Mouse (Mus musculus) hematopoietic stem cell, adult 5-6 weeks (primary cell): ENCODE data around the gene Epha2. TPM values are rescaled to one million over a fixed set of nuclear protein-coding genes. Genes with fewer than 3 reads are reported as not detected.

Experiments
- ATAC-seq, 2 experiments: fragments of 125-278 bp in 1 of 2; replicated peaks in 1 of 2; 2 replicates each; pipeline ENCODE4 v1.8.0; 2016 to 2017; ENCODE audit warnings: inconsistent platforms in 2 of 2, mild to moderate bottlenecking in 2 of 2, moderate number of reproducible peaks in 2 of 2, low read depth in 1 of 2, moderate TSS enrichment in 1 of 2; ENCODE audit not compliant: low FRiP score in 2 of 2, poor library complexity in 2 of 2, severe bottlenecking in 2 of 2, insufficient read depth in 1 of 2, low TSS enrichment in 1 of 2
- total RNA-seq: library from RNA; stranded (forward); fragments of 172-1452, 232-1000 nt; gene quantifications from 2 replicates; pipeline ENCODE4 v1.2.3, GENCODE M21; 2017

Gene Epha2
- total RNA-seq = 1.0 TPM in 1 of 2 replicates, not detected in the other

DNA sequence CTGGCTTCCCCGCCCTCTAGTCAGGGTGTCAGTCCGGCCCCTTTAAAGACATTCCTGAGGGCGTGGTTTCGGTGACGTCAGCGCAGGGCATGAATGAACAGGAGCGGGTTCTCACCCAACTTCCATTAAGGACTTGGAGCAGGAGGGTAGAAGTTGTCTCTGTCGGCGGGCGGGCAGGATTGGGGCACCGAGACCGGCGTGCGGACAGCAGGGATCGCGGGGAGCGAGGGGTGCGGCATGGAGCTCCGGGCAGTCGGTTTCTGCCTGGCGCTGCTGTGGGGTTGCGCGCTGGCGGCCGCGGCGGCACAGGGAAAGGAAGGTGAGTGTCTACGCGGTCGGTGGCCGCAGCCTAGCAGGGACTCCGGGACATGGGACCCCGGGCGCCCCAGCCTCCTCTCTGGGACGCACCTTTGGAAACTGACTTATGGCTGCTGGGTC, at the start of gene Epha2:
Gene Epha2, plus strand, starts transcription at position 125 of the 438 bp plus-strand sequence.
- ATAC-seq = no peak

DNA sequence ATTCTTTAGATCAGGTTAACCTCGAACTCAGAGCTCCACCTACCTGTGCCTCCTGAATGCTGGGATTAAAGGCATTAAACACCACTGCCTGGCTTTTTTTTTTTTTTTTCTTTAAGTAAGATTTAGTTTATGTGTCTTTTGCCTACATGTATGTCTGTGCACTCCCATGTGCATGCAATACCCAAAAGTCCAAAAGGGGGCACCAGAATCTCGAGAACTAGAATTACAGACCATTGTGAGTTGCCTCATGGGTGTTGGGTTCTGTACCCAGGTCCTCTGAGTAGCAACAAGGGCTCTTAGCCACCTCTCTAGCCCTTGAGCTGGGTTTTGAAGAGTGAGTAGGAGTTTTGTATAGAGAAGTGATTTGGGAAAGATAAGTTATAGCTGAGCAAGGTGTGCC, 48.4 kb upstream of the Epha2 start:
- ATAC-seq = no peak

DNA sequence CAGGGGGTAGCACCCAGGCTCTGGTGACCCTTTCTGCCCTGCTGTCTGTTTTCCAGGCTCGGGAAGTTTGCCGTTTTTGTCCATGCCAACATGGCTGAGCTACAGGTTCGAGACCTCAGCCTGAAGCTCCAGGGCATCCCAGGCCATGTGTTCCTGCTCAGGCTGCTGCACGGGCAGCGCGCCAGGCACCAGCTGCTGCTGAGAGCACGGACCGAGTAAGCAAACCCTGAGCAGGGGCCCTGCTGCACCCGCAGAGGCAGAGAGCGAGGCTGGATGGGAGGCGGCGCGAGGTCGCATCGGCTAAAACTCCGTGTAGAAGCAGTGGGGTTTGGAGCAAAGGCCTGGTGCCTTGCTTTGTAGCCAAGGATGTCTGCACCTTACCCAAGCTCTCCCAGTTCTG, 46.8 kb upstream of the Epha2 start:
- ATAC-seq = no peak

DNA sequence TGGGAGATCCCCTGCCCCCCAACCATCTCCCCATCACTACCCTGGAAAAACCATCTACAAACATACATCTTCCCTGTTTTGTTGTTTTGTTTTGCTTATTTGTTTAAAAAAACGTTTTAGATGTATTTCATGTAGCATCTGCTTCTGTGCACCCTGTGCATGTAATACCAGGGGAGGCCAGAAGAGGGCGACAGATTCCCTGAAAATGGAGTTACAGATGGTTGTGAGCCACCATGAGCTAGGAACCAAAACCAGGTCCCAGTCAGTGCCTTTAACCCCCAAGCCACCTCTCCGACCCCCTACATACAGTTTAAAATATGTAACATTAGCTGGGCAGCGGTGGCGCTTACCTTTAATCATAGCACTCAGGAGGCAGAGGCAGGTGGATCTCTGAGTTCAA, 43.6 kb upstream of the Epha2 start:
- ATAC-seq = no peak

DNA sequence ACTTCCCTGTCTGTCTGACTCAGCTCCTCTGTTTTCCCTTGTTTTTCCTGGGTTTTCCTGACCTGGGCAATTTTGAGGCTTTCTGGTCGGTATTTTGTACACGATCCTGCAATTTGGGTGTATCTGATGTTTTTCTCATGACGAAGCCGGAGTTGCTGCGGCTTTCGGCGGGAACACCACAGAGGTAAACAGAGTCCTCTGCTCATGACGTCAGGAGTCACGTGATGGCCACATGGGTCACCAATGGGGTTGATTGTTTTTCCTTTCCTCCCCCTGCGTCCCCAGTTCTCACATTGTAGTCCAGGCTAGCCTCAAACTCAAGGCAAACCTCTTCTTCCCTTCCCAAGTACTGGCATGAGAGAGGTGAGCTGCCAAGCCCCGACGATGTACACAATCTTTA, 41.6 kb upstream of the Epha2 start:
- no peak for ATAC-seq

DNA sequence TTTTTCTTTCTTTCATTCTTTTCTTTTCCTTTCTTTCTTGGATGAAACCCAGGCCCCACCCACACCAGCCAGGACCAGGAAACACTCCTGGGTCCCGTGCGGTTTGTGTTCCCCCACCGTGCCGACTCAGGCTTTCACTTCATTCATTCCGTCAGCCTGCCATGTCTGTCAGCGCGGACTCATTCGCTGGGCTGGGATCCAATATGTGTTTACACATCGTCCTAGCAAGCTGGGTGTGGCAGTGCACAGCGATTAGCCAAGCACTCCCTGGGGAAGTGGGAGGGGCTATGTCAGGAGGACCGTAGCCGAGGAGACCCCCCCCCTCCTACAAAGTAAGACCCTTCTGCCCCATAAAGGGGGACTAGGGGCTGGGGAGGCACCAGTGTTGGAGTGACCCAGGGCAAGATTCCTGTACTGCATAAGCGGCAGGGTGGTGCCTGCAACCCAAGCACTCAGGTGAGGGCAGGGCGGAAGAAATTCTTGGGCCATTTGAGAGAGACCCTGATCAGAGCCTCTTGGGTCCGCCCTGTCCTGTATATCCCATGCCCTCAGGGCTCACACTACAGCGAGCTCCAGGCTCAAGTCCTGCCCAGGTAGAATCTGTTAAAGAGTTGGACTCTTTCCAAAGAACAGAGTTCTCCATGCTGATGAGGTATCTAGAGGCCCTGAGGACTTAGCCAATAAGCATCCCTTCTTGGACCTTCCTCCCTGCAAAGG, 40.9 kb upstream of the Epha2 start:
- no peak for ATAC-seq

DNA sequence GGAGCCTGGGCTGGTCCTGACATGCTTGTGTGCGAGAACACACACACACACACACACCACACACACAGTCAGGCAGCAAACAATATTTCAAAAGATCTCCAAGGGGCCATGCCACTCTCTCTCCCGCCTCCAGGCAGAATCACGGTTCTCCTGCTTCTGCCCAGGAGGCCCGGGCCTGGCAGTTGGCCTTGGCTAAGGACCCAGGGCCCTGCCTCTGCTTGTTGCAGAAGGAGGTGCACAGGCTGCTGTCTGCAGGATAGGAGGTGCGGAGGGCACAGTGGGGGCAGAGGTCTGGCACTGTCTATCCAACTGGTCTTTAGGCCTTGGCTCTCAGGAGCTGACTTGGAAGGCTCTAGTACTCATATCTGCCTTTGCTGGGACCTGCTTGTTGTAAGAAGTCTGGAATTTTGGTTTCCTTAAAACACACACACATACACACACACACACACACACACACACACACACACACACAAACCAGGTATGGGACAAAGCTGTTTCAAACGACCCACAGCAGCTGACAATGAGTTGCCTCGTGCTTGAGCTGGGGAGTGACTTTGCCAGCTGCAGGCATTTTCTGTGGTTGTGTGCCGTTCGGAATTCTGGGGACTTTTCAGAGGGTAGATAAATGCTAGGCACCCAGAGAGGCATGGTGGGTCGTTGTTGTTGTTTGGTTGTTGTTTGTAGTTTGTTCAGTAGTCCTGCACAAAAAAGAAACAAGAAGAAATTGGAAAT, 38.0 kb upstream of the Epha2 start:
- no peak for ATAC-seq

DNA sequence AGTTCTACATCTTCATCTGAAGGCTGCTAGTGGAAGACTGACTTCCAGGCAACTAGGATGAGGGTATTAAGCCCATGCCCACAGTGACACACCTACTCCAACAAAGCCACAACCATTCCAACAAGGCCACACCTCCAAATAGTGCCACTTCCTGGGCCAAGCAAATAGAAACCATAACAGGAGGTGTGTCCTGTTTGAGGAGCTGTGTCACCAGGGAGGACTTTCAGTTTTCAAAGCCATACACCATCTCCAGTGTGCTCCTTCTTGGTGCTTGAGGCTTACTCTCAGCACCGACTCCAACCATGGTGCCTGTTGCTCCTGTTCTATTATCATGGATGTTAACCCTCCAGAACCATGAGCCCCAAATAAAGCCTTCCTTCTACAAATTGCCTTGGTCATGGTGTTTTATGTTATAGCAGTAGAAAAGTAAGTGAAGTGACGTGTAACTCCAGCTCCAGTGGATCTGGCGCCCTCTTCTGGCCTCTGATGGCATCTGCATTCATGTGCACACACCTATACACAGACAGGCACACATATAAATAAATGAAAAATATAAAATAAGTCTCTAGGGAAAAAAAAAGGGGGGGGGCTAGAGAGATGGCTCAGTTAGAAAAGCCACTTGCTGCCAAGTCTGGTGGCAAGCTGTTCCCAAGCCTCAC, 34.9 kb upstream of the Epha2 start:
- ATAC-seq = no peak

DNA sequence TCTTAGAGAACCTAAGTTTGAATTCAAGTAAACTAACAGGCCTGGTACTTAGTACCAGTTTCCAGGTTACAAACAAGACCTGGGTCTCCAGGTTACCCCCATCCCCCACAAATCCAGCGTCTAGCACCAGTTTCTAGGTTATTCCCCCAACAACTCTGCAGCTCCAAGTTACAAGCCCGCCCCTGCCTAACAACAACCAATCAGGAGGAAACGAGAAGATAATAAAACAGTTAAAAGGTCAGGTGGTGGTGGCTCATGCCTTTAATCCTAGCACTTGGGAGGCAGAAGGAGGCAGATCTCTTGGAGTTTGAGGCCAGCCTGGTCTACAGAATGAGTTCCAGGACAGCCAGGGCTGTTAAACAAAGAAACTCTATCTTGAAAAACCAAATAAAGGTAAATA, 33.8 kb upstream of the Epha2 start:
- ATAC-seq = no peak

DNA sequence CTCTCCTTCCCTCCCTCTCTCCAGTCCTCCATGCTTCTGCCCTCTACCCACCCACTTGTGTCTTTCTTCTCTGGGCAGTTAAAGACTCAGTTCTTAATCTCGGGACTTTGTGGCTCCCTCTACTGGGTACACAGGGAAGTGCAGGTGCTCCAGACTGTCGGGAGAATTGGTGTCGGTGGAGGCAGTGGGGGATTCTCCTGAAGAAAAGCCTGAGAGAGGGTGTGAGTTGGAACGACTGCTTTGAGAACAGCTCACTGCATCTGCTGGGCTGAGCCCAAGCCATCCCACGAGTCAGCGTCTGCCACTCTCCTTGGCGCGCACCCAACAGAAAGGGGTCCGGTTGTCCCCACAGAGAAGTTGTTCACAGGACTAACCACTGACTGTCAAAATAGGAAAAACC, 33.2 kb upstream of the Epha2 start:
- 0 out of 4 replicates have a peak, but pooled peaks of 1 of the 2 experiments have one; percentile 44 for ATAC-seq

DNA sequence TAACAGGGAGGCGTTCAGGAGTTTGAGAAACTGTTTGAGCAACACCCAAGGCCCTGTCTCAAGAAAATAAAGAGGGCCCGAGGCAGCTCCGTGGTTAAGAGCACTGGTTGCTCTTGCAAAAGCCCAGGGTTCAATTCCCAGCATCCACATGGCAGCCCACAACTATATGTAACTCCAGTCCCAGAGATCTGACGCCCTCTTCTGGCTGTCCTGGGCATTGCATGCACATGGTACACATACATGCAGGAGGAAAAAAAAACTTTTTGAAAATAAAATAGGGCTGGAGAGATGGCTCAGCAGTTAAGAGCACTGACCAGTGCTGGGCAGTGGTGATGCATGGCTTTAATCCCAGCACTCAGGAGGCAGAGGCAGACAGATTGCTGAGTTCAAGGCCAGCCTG, 32.7 kb upstream of the Epha2 start:
- ATAC-seq = no peak

DNA sequence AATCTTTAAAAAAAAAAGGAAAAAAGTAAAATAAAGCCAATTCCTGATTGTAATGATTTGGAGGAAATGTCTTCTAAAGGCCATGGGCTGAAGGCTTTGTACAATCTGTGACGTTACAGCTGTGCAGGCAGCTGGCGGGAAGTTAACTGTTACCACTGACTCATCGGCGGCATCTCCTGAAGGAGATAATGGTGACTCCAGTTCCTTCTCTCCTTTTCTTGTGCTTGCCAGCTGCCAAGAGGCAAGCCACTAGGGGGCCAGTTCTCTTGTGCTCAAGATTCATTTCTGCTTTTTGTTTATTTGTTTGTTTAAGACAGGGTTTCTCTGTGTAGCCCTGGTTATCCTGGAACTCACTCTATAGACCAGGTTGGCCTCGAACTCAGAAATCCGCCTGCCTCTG, 32.0 kb upstream of the Epha2 start:
- no peak for ATAC-seq

DNA sequence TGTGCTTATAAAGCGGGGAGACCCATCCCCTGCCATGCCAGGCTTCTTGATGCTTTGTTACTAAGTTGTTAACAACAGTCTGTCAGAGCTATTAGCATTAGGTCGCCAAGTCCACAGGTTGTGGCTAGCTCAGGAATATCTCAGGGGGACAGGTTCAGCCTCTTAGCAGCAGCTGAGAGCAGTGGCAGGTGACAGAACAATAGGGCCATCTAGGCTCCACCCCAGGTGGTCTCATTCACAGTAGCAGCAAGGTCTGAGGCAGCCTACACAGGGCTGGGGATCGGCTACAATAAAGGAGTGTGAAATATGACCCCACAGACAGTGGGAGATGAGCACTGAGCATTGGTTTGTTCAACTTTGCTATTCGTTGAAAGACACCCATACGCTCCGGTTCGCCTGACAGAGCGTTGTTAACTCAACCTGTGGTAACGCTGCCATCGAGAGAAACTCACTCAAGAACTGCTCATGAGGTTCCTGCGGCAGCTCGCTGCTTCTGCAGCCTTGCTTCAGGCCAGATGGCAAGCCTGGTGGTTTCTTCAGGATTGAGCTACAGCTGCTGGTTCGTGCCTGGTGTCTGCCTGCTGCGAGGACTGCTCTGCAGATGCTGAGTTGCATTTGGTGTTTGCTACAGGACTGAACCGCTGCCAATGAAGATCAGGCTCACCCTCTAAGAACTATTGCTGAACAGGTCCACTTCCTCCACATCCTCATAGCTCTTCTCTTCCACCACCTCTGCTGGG, 30.7 kb upstream of the Epha2 start:
- ATAC-seq = no peak

DNA sequence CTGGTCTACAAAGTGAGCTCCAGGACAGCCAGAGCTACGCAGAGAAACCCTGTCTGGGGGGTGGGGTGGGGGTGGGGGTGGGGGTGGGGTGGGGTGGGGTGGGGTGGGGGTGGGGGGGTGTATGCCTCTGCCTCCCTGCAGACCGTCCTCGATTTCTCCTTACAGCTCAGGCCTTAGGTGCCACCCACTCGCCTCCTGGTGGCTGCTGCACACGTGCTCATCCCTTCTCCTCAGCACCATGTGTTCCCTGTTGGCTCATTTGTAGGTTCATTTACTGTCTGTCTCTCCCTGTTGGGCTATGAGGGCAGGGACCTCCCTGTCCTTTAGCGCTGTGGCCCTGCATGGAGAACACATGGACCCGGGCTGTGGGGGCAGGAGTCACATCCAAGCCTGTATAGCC, 29.8 kb upstream of the Epha2 start:
- ATAC-seq = no peak

DNA sequence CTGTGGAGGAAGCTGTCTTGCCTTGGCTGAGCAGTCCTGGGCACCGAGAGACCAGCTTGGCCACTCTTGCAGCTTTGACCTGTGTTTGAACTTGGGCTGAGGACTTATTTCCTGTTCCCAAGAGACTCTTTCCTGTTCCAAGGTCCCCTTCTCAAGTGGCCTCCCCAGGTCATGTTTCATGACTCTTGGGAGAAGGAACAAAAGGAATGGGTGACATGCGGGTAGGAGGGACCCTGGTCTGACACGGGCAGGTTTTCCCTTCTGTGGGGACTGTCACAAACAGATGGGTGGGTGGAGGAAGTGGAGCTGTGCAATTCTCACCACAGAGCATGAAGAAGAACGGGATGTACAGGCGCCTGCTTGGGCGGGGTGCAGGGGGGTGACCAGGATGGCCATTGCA, 29.3 kb upstream of the Epha2 start:
- ATAC-seq = no peak

DNA sequence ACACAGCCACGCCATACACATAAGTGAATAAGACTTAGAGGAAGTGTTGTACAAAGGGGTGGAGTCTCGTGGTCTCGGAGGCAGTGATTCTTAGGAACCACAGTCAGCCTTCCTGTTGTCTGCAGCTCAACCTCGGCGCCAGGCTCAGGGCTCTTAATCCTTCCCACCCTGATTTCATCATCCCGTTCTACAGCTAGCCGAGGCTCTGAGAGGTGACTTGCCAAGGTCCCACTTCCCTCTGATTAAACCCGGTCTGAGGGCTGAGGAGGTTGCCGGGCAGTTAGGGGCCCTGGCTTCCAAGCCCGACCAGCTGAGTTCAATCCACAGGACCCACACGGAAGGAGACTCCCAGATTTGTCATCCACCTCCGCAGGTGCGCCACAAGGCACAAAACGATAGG, 28.2 kb upstream of the Epha2 start:
- ATAC-seq = peak; percentile 82 to 89

DNA sequence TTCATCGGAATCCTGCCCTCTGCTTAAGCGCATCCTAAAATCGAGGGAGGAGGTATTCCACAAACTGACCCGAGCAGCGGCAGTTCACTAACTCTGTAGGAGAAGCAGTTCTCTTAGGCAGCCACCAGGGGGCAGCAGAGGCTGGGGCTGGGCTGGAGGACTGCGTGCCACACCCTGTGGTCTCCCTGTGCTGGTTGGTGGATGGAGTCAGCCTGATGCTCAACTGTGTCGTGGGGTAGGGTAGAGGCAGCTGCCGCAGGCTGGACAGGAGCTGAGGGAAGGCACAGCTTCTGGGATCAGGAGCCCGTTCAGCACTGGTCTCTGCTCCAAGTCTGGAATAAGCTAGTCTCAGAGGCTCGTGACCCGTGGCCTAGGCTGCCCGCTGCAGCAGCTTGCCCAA, 27.7 kb upstream of the Epha2 start:
- ATAC-seq = peak; percentile 90 to 95
